Mouse (Mus musculus): ENCODE results near the gene Add2. TPM values are rescaled to one million over a fixed set of nuclear protein-coding genes. Genes with fewer than 3 reads are reported as not detected.

The Add2 gene
- polyA plus RNA-seq, 1 experiment from 2014 or later, result 12.3 TPM

DNA sequence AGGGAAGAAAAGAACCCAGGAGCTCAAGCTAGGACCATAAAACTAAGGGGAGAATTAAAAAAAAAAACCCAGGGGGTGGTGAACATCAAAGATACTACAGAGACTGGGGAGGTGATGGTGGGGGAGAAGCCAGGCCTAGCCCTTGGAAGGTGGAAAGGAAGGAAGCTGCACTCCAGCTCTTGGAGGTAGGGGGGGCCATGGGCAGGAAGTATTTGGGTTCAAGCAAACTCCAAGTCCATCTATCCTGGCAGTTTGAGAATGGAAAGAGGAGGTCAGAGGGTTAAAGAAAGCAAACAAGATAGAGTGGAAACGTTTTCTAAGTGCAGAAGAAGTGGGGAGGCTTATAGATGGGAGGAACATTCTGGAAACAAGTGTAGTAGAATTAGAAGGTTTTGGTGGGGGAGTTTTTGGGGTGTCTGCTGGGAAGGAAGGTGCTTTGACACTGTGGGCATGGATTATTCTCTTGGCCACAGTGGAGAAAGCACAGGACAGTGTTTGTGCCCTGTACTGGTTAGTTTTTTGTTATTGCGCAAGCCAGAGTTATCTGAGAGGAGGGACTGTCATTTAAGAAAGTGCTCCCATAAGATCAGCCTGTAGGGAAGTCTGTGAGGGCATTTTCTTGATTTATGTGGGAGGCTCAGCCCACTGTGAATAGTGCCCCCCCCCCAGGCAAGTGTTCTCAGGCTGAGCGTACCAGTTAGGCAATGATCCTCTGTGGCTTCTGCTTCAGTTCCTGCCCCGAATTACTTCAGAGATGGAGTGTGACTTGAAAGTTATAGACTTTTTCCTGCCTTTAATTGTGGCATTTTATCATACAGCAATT, 8.9 kb upstream of the Add2 start:
- Histone ChIP-seq H3K4me1 (replicated peaks) (peaks cover 9% of the 10 kb centered on the region; the same call in 1 of the 2 replicates), H3K4me3 (no peak overlapping the region), H3K27ac (ENCODE audit: poor library complexity, severe bottlenecking) (peak overlapping the region; percentile 28), H3K4me2 (no peak overlapping the region), H3K9ac (no peak overlapping the region), H3K9me3 (replicated peaks) (no peaks in the 10 kb centered on the region), H3K27me3 (replicated peaks) (no peaks in the 10 kb centered on the region), H3K36me3 (no peaks in the 10 kb centered on the region)
- 41% methylated on average over 4 of the region's 4 CpGs for WGBS
- ATAC-seq (ENCODE audit: insufficient number of reproducible peaks, low FRiP score), result peak; percentile 27; the same call in 1 of the 2 replicates

DNA sequence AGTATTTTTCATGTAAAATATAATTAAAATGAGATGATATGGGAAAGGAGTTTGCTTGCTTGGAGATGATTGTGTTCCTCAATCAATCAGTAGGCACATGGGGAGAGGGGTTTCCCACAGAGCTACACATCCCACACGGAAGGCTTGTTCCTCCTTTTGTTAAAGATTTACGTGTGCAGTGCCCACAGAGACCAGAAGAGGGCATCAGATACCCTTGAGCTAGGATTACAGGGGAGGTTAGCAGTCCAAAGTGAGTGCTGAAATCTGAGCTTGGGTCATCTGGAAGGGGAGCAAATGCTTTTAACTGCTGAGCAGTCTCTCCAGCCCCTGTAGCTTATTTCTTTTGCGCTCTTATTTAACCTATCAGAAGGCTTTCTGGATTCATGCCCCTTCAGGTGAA, 7.5 kb upstream of the Add2 start:
- no peak overlapping the region for H3K4me2 ChIP-seq
- no peaks in the 10 kb centered on the region for H3K9me3 ChIP-seq (replicated peaks)
- H3K27me3 ChIP-seq (replicated peaks), result no peaks in the 10 kb centered on the region
- H3K4me1 ChIP-seq (replicated peaks), result 0 out of 2 replicates have a peak, but pooled peaks cover 4% of the 10 kb centered on the region
- WGBS, result 31% methylated on average over 3 of the region's 3 CpGs
- H3K9ac ChIP-seq, result no peak overlapping the region
- no peak for ATAC-seq (ENCODE audit: insufficient number of reproducible peaks, low FRiP score)
- H3K36me3 ChIP-seq, result no peaks in the 10 kb centered on the region
- H3K4me3 ChIP-seq, result no peak overlapping the region
- H3K27ac ChIP-seq (ENCODE audit: poor library complexity, severe bottlenecking), result no peak overlapping the region

DNA sequence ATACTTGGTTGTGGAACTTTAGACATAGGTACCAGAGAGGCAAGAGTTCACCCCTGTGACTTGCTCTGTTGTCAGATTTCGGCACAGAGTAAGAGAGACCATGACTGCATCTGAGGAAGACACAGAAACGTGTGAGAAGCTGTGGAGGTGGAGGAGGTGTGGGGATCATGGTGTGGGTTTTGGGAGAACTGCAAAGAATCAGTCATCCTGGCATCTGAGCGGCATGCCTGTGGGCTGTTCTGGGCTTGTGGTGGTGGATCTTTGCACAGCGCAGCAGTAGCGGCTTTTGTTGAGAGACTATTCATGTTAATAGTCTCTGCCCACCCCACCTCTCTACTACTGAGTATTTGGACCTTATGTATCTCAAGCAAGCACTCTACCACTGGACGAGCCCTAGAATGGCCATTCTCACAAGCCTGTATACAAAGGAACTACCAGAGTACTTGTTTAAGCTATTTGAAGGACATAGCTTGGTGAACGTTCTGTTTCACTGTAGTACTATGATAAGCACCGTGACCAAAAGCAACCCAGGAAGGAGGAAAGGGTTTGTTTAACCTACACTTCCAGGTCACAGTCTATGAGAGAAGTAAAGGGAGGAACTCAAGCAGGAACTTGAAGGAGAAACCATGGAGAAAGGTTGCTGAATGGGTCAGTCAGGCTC, 1.7 kb upstream of the Add2 start:
- H3K27ac ChIP-seq (ENCODE audit: poor library complexity, severe bottlenecking), result no peak overlapping the region
- H3K4me3 ChIP-seq, result no peak overlapping the region
- no peaks in the 10 kb centered on the region for H3K9me3 ChIP-seq (replicated peaks)
- H3K9ac ChIP-seq, result no peak overlapping the region
- no peak for ATAC-seq (ENCODE audit: insufficient number of reproducible peaks, low FRiP score)
- WGBS, result 69% methylated on average over 8 of the region's 8 CpGs
- no peak overlapping the region for H3K4me2 ChIP-seq
- H3K4me1 ChIP-seq (replicated peaks), result peaks cover 7% of the 10 kb centered on the region; the same call in 1 of the 2 replicates
- peaks cover 51% of the 10 kb centered on the region for H3K27me3 ChIP-seq (replicated peaks)
- H3K36me3 ChIP-seq, result no peaks in the 10 kb centered on the region

DNA sequence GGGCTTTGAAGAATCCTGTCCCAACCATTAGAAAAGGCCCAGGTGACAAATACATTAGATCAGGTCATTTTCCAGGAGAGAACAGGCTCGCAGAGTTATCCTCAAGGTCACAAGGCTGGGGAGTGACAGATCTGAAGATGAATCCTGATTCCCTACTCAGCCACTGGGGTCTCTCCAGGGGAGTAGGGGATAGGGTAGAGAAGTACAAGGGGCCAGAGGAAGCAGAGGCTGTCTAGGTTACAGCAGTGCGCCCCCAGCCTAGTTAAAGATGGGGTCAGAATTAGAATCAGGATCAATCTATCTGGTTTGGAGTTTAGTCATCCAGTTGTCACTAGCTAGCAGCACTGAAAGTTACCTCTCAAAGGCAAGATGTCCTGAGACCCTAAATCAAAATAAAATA, 331 bp upstream of the Add2 start:
- Histone ChIP-seq H3K36me3 (no peaks in the 10 kb centered on the region), H3K27me3 (replicated peaks) (peaks cover 51% of the 10 kb centered on the region), H3K4me2 (peak overlapping the region; percentile 97), H3K4me3 (peak overlapping the region; percentile 52), H3K9ac (no peak overlapping the region), H3K4me1 (replicated peaks) (peaks cover 7% of the 10 kb centered on the region; the same call in 1 of the 2 replicates), H3K27ac (ENCODE audit: poor library complexity, severe bottlenecking) (no peak overlapping the region), H3K9me3 (replicated peaks) (no peaks in the 10 kb centered on the region)
- WGBS, result 72% methylated on average over 2 of the region's 2 CpGs
- ATAC-seq (ENCODE audit: insufficient number of reproducible peaks, low FRiP score), result no peak

DNA sequence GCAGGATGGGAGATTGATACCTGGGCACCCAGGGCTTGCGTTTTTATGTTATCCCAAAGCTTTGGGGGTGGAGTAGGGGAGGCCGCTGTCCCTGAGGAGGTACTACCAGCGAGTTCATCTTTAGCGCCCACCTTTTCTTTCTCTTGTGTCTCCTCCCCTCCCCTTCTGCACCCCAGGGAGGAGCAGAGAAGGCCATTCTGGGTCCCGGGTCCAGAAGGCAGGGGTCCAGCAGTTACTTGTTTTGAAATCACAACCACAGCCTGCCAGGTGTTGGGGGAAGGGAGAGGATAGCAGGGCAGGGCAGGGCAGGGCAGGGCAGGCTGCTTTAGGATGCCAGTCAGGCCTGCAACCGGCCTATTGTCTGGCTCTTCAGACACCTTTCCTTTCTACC, 837 bp downstream of the Add2 start:
- no peak overlapping the region for H3K27ac ChIP-seq (ENCODE audit: poor library complexity, severe bottlenecking)
- 15% methylated on average over 6 of the region's 6 CpGs for whole genome bisulfite sequencing
- H3K9ac ChIP-seq, result 0 out of 2 replicates have a peak overlapping the region, but pooled peaks have one; percentile 64
- peaks cover 51% of the 10 kb centered on the region for H3K27me3 ChIP-seq (replicated peaks)
- no peak for ATAC-seq (ENCODE audit: insufficient number of reproducible peaks, low FRiP score)
- no peaks in the 10 kb centered on the region for H3K36me3 ChIP-seq
- H3K4me3 ChIP-seq, result peak overlapping the region; percentile 52
- H3K4me2 ChIP-seq, result peak overlapping the region; percentile 97
- no peaks in the 10 kb centered on the region for H3K9me3 ChIP-seq (replicated peaks)
- H3K4me1 ChIP-seq (replicated peaks), result peaks cover 7% of the 10 kb centered on the region; the same call in 1 of the 2 replicates

DNA sequence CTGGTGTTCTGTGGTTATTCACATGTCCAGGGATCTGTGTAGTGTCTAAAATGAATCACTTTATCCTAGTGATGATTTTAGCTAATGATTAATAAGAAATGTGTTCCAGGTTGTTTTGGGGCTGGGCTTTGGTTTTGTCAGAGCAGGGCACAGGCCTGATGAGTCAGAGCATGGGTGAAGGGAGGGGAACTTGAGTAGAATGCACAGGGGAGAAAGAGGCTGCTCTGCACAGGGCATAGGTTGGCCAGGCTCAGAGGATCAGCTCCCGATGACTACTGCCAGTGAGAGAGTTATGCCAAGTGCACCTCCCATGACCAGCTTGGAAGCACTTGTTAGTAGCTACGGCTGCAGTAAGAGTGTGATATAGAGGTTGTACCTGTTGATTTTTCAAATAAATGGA, 3.0 kb downstream of the Add2 start:
- no peak overlapping the region for H3K4me2 ChIP-seq
- H3K9me3 ChIP-seq (replicated peaks), result no peaks in the 10 kb centered on the region
- ATAC-seq (ENCODE audit: insufficient number of reproducible peaks, low FRiP score), result no peak
- H3K4me3 ChIP-seq, result no peak overlapping the region
- WGBS, result 81% methylated on average over 2 of the region's 2 CpGs
- H3K4me1 ChIP-seq (replicated peaks), result peaks cover 7% of the 10 kb centered on the region; the same call in 1 of the 2 replicates
- peaks cover 47% of the 10 kb centered on the region for H3K27me3 ChIP-seq (replicated peaks)
- H3K27ac ChIP-seq (ENCODE audit: poor library complexity, severe bottlenecking), result no peak overlapping the region
- H3K9ac ChIP-seq, result no peak overlapping the region
- H3K36me3 ChIP-seq, result no peaks in the 10 kb centered on the region

DNA sequence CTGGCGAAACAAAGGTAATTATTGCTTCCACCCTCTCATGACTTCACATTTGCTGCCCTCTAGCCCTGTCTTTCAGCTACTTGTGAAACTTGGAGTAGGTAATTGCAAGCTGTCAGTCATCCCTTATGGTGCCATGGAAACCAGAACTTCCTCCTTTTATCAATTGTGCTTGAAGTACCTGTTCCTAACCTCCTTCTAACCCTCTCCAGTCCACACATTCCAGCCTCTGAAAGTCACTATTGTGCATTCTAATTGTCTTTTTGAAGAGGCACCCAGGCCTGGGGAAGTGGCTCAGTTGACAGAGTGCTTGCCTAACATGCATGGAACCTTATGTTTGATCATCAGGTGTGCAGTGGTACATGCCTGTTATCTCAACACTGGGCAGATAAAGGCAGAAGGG, 5.2 kb downstream of the Add2 start:
- WGBS, result 69% methylated on average over 1 of the region's 1 CpGs

DNA sequence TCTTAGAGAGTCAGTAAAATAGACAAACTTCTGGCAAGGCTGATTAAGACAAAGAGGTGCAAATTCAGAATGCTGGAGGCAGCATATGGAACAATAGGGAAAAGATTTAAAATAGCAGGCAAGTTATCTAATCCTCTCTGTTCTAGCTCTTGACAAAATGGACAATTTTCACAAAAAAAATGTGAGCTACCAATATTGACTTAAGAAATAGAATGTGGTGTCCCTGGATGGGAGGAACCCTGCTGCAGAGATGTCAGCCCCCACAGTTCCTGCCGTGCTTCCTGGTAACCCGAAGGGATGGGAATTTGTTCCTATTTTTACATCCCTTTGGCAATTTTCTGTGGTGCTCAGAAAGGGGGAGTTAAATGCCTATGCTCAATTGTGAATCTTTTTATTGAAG, 10.4 kb downstream of the Add2 start:
- H3K9ac ChIP-seq, result no peak overlapping the region
- H3K36me3 ChIP-seq, result no peaks in the 10 kb centered on the region
- no peaks in the 10 kb centered on the region for H3K4me1 ChIP-seq (replicated peaks)
- WGBS, result 50% methylated on average over 2 of the region's 2 CpGs
- H3K4me2 ChIP-seq, result no peak overlapping the region
- no peak overlapping the region for H3K27ac ChIP-seq (ENCODE audit: poor library complexity, severe bottlenecking)
- no peak for ATAC-seq (ENCODE audit: insufficient number of reproducible peaks, low FRiP score)
- H3K4me3 ChIP-seq, result no peak overlapping the region
- no peaks in the 10 kb centered on the region for H3K9me3 ChIP-seq (replicated peaks)
- H3K27me3 ChIP-seq (replicated peaks), result no peaks in the 10 kb centered on the region

More for the DNA sequence above, 5.2 kb downstream of the Add2 start:
- Histone ChIP-seq H3K36me3 (no peaks in the 10 kb centered on the region), H3K27ac (ENCODE audit: poor library complexity, severe bottlenecking) (no peak overlapping the region), H3K27me3 (replicated peaks) (peaks cover 26% of the 10 kb centered on the region), H3K9ac (no peak overlapping the region), H3K4me2 (no peak overlapping the region), H3K9me3 (replicated peaks) (no peaks in the 10 kb centered on the region), H3K4me3 (no peak overlapping the region), H3K4me1 (replicated peaks) (peaks cover 7% of the 10 kb centered on the region; the same call in 1 of the 2 replicates)
- no peak for ATAC-seq (ENCODE audit: insufficient number of reproducible peaks, low FRiP score)

DNA sequence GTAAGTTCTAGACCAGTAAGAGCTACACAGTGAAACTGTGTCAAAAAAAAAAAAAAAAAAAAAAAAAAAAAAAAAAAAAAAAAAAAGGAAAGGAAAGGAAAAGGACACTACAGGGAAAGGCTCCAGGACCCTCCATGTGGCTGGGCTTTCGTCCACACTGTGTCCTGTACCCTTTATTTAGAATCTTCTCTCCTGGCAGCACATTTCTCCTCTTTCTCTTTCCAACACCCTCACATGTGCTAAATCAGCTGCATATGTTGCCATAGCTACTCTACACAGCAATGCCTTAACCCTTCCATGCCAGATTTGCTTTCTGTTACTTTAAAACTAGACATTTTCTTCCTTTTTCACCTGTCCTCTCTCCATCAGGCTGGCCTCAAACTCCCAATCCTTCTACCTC, 11.7 kb downstream of the Add2 start:
- WGBS, result 58% methylated on average over 1 of the region's 1 CpGs

DNA sequence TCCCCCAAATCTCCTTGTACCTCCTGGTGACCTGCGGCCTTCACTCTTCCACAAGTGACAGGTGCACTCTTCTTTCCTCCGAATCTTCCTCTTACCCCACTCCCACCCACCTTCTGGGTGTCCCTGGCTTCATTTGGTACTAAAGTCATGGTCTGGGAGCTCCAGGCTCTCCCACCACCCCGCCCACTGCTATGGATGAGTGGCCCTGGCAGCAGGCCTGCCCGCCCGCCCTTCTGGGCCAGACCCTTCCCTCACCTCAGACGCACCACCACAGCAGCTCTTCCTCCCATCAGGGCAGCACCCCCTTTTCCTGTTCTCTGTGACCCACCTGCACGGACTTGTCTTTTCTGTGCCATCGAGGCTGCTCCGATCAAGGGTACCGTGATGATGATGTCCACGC, 19.0 kb downstream of the Add2 start:
- Histone ChIP-seq H3K9me3 (replicated peaks) (no peaks in the 10 kb centered on the region), H3K36me3 (no peaks in the 10 kb centered on the region), H3K4me2 (no peak overlapping the region), H3K27me3 (replicated peaks) (no peaks in the 10 kb centered on the region), H3K9ac (no peak overlapping the region), H3K4me3 (no peak overlapping the region), H3K27ac (ENCODE audit: poor library complexity, severe bottlenecking) (no peak overlapping the region), H3K4me1 (replicated peaks) (peaks cover 24% of the 10 kb centered on the region)
- no peak for ATAC-seq (ENCODE audit: insufficient number of reproducible peaks, low FRiP score)
- WGBS, result 88% methylated on average over 11 of the region's 11 CpGs

More for the DNA sequence above, 11.7 kb downstream of the Add2 start:
- Histone ChIP-seq H3K4me3 (no peak overlapping the region), H3K4me2 (no peak overlapping the region), H3K9ac (no peak overlapping the region), H3K4me1 (replicated peaks) (no peaks in the 10 kb centered on the region), H3K27ac (ENCODE audit: poor library complexity, severe bottlenecking) (no peak overlapping the region), H3K9me3 (replicated peaks) (no peaks in the 10 kb centered on the region), H3K36me3 (no peaks in the 10 kb centered on the region), H3K27me3 (replicated peaks) (no peaks in the 10 kb centered on the region)
- no peak for ATAC-seq (ENCODE audit: insufficient number of reproducible peaks, low FRiP score)

DNA sequence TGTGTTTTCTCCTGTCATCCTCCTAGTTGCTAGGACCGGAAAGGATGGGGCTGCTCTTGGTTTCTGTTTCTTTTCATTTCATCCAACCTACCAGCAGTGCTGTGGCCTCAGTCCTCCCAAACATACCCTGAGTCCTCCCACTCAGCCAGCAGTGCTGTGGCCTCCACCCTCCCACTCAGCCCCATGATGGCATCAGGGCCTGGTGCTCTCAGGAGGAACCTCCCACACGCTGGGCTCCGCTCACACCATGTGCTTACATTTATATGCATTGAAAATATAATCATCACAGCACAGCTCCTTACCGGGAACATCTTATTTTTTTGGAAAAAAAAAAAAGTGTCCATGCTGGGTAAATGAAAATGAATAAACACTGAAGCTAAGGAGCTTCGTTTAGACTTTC, 20.0 kb downstream of the Add2 start:
- no peak overlapping the region for H3K4me3 ChIP-seq
- 82% methylated on average over 5 of the region's 5 CpGs for WGBS
- no peaks in the 10 kb centered on the region for H3K36me3 ChIP-seq
- H3K27me3 ChIP-seq (replicated peaks), result no peaks in the 10 kb centered on the region
- no peak for ATAC-seq (ENCODE audit: insufficient number of reproducible peaks, low FRiP score)
- H3K9ac ChIP-seq, result no peak overlapping the region
- H3K4me1 ChIP-seq (replicated peaks), result peaks cover 26% of the 10 kb centered on the region
- no peaks in the 10 kb centered on the region for H3K9me3 ChIP-seq (replicated peaks)
- no peak overlapping the region for H3K27ac ChIP-seq (ENCODE audit: poor library complexity, severe bottlenecking)
- no peak overlapping the region for H3K4me2 ChIP-seq
